8 mouse cellular contexts compared by ENCODE assay signal in the genomic region with DNA sequence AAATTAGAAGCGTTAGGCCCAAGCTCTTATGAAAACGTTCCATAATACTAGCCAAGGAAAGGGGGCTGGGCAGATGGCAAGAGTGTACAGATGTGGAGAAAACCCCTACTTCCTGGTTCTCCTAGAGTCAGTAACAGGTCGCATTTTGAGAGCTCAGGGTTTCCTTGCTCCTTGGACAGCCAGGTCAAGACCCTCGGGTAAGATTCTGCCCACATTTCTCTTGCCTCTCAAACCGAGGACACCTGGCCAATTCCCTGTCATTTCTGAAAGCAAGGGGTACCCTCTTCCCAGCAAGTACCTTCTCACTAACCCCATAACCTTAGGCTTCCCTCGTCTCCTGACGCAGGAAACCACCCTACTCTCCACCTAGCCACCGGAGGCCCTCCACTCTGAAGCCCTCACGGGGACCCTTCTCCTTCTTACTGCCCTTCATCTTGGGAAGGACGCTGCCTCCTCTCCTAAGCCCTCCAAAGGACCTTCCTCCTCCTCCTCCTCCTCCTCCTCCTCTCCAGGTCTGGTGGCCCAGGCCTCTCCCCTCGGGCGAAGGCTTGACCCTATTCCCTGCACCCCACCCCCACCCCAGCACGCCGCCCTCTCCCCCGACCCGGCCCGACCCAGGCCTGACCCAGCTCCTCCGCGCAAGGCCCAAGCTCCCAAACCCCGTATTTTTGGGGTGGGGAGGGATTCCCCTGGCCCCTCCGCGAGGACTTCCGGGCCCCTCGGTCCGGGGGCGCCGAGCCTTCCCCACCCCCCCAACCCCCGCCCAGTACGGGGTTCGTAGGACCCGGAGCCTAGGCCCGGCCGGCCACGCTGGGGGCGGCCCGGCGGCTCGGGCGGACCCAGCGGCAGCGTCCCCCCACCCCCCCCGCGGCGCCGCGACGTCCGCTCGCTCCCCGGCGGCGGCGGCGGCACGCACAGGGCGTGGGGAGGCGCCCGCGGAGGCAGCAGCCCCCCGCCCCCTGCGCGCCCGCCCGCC. TPM values are rescaled to one million over a fixed set of nuclear protein-coding genes. Genes with fewer than 3 reads are reported as not detected.
DNase-seq lines count a peak whose midpoint lies in the region; ATAC-seq and TF ChIP-seq lines count a peak whose summit lies in the region.

No protein-coding gene starts in this region.

- no peaks in the 10 kb centered on the region for H3K27me3 ChIP-seq in forebrain, embryonic 13.5 days
- no peaks in the 10 kb centered on the region for H3K27me3 ChIP-seq in hindbrain, embryonic 10.5 days (ENCODE audit: insufficient read depth, poor library complexity, severe bottlenecking)
- H3K27me3 ChIP-seq in midbrain, postnatal 0 days (ENCODE audit: insufficient read depth, low read length): no peaks in the 10 kb centered on the region
- no peaks in the 10 kb centered on the region for H3K27me3 ChIP-seq in thymus, adult 2 months (ENCODE audit: control insufficient read depth, insufficient read depth, low read length)

- DNase-seq in layer of hippocampus, postnatal 10 days (ENCODE audit: low spot score in 2 of 2): peak; percentile 41 to 52
- DNase-seq in layer of hippocampus, adult 9-11 months: no peak
- peak; percentile 61 for DNase-seq in hindbrain, embryonic 10.5 days (ENCODE audit: low spot score)
- DNase-seq in liver: peak; percentile 73
- peak; percentile 66 for DNase-seq in midbrain, postnatal 0 days (ENCODE audit: low spot score)
- peak; percentile 46 for DNase-seq in thymus, adult 2 months

- peak overlapping the region; percentile 93 for H3K9ac ChIP-seq in forebrain, embryonic 13.5 days
- H3K9ac ChIP-seq in midbrain, postnatal 0 days (replicated peaks; ENCODE audit: low read length, poor library complexity, severe bottlenecking): peak overlapping the region; percentile 98

- H3K27ac ChIP-seq in bone marrow macrophage, adult 2 months (ENCODE audit: insufficient read depth, low read depth, low read length): peak overlapping the region; percentile 84
- H3K27ac ChIP-seq in forebrain, embryonic 13.5 days: peak overlapping the region; percentile 90
- peak overlapping the region; percentile 99 for H3K27ac ChIP-seq in hindbrain, embryonic 10.5 days
- H3K27ac ChIP-seq in midbrain, postnatal 0 days (ENCODE audit: low read depth, low read length): peak overlapping the region; percentile 94
- peak overlapping the region; percentile 90 for H3K27ac ChIP-seq in thymus, adult 2 months (ENCODE audit: control insufficient read depth, insufficient read depth, low read length)

- H3K4me1 ChIP-seq in bone marrow macrophage, adult 2 months (ENCODE audit: control insufficient read depth, insufficient read depth, low read length): peaks cover 19% of the 10 kb centered on the region
- peaks cover 23% of the 10 kb centered on the region for H3K4me1 ChIP-seq in forebrain, embryonic 13.5 days
- peaks cover 26% of the 10 kb centered on the region for H3K4me1 ChIP-seq in hindbrain, embryonic 10.5 days (replicated peaks)
- H3K4me1 ChIP-seq in midbrain, postnatal 0 days (ENCODE audit: insufficient read depth, low read length): 0 out of 2 replicates have a peak, but pooled peaks cover 2% of the 10 kb centered on the region
- peaks cover 5% of the 10 kb centered on the region for H3K4me1 ChIP-seq in thymus, adult 2 months (replicated peaks; ENCODE audit: control insufficient read depth, insufficient read depth, low read length)

- peak overlapping the region; percentile 87 for H3K4me2 ChIP-seq in forebrain, embryonic 13.5 days
- H3K4me2 ChIP-seq in midbrain, postnatal 0 days (ENCODE audit: low read depth, low read length, poor library complexity, severe bottlenecking): peak overlapping the region; percentile 87

- no peak for TF ChIP-seq CTCF in bone marrow macrophage, adult 2 months (IDR thresholded peaks at IDR 0.05; ENCODE audit: low read depth, low read length)
- TF ChIP-seq CTCF in midbrain, postnatal 0 days (IDR thresholded peaks at IDR 0.05): no peak
- TF ChIP-seq CTCF in thymus, adult 2 months (IDR thresholded peaks at IDR 0.05; ENCODE audit: borderline replicate concordance, control insufficient read depth, extremely low read depth, insufficient read depth, low read length, poor library complexity): 0 out of 2 replicates have a peak, but pooled peaks have one; percentile 13

- H3K4me3 ChIP-seq in bone marrow macrophage, adult 2 months (ENCODE audit: insufficient read depth, low read length): peak overlapping the region; percentile 99
- peak overlapping the region; percentile 86 for H3K4me3 ChIP-seq in forebrain, embryonic 13.5 days
- H3K4me3 ChIP-seq in hindbrain, embryonic 10.5 days: peak overlapping the region; percentile 96
- H3K4me3 ChIP-seq in midbrain, postnatal 0 days (ENCODE audit: low read depth, low read length): peak overlapping the region; percentile 75
- H3K4me3 ChIP-seq in thymus, adult 2 months (ENCODE audit: control insufficient read depth, insufficient read depth, low read length): peak overlapping the region; percentile 89

- H3K36me3 ChIP-seq in forebrain, embryonic 13.5 days (ENCODE audit: poor library complexity, severe bottlenecking): no peaks in the 10 kb centered on the region
- peaks cover 8% of the 10 kb centered on the region; the same call in 1 of the 2 replicates for H3K36me3 ChIP-seq in hindbrain, embryonic 10.5 days
- H3K36me3 ChIP-seq in midbrain, postnatal 0 days (ENCODE audit: insufficient read depth, low read length): no peaks in the 10 kb centered on the region
- no peaks in the 10 kb centered on the region for H3K36me3 ChIP-seq in thymus, adult 2 months (ENCODE audit: control insufficient read depth, insufficient read depth, low read length)

- no peaks in the 10 kb centered on the region for H3K9me3 ChIP-seq in forebrain, embryonic 13.5 days (replicated peaks)
- H3K9me3 ChIP-seq in hindbrain, embryonic 10.5 days: no peaks in the 10 kb centered on the region
- no peaks in the 10 kb centered on the region for H3K9me3 ChIP-seq in midbrain, postnatal 0 days (ENCODE audit: low read length)

- 3% methylated on average over 34 of the region's 64 CpGs for WGBS in forebrain, embryonic 13.5 days
- WGBS in hindbrain, embryonic 10.5 days: 3% methylated on average over 58 of the region's 64 CpGs
- WGBS in midbrain, postnatal 0 days: 5% methylated on average over 21 of the region's 64 CpGs
- WGBS in thymus, adult 2 months: under 1% methylated on average over 43 of the region's 64 CpGs

- no peak for TF ChIP-seq POLR2A in bone marrow macrophage, adult 2 months (IDR thresholded peaks at IDR 0.05; ENCODE audit: borderline replicate concordance, low read depth, low read length)
- TF ChIP-seq POLR2A in thymus, adult 2 months (IDR thresholded peaks at IDR 0.05; ENCODE audit: control insufficient read depth, extremely low read depth, insufficient read depth, low read length, poor library complexity): no peak; the same call in 1 of the 2 replicates

- peak; percentile 68 for ATAC-seq in forebrain, embryonic 13.5 days
- peak; percentile 87 for ATAC-seq in midbrain, postnatal 0 days (ENCODE audit: low FRiP score)

RNA-seq across cellular contexts. Expression of a gene that starts 0.7 kb away (rescaled TPM):
- total RNA-seq in layer of hippocampus, postnatal 10 days (2021): 10 to 100 TPM; 27.4 to 28.2 TPM
- polyA plus RNA-seq in bone marrow macrophage, adult 2 months (2012; ENCODE audit: insufficient read depth, insufficient read length, missing spikeins): 16.7 and 16.8 TPM in 2 replicates
- 50.0 and 55.3 TPM in 2 replicates for polyA plus RNA-seq in forebrain, embryonic 13.5 days (2015; fragmentation: Nextera tagmentation; extraction: Ambion mirVana)
- polyA plus RNA-seq in hindbrain, embryonic 10.5 days (2016; fragmentation: Nextera tagmentation; extraction: Ambion mirVana): 42.5 and 45.3 TPM in 2 replicates
- 10.6 and 21.0 TPM in 2 replicates for total RNA-seq in midbrain, postnatal 0 days (2014; rRNA removed)
- 28.8 and 30.5 TPM in 2 replicates for polyA plus RNA-seq in midbrain, postnatal 0 days (2015; fragmentation: Nextera tagmentation; extraction: Ambion mirVana)
- polyA plus RNA-seq in thymus, adult 2 months (2012; rRNA removed): 47.5 and 49.6 TPM in 2 replicates

RNA-seq across cellular contexts. Expression of a gene that starts 13.5 kb away (rescaled TPM):
- 10 to 100 TPM; 16.6 to 17.6 TPM for total RNA-seq in layer of hippocampus, postnatal 10 days (2021)
- 33.6 and 38.5 TPM in 2 replicates for polyA plus RNA-seq in bone marrow macrophage, adult 2 months (2012; ENCODE audit: insufficient read depth, insufficient read length, missing spikeins)
- polyA plus RNA-seq in forebrain, embryonic 13.5 days (2015; fragmentation: Nextera tagmentation; extraction: Ambion mirVana): 51.5 and 56.1 TPM in 2 replicates
- polyA plus RNA-seq in hindbrain, embryonic 10.5 days (2016; fragmentation: Nextera tagmentation; extraction: Ambion mirVana): 60.9 and 62.1 TPM in 2 replicates
- 9.0 and 19.8 TPM in 2 replicates for total RNA-seq in midbrain, postnatal 0 days (2014; rRNA removed)
- 30.3 and 33.1 TPM in 2 replicates for polyA plus RNA-seq in midbrain, postnatal 0 days (2015; fragmentation: Nextera tagmentation; extraction: Ambion mirVana)
- polyA plus RNA-seq in thymus, adult 2 months (2012; rRNA removed): 13.7 and 17.2 TPM in 2 replicates

RNA-seq across cellular contexts. Expression of a gene that starts 42.5 kb away (rescaled TPM):
- 1 to 10 TPM; 1.8 to 2.6 TPM for total RNA-seq in layer of hippocampus, postnatal 10 days (2021)
- 1.5 TPM in 1 of 2 replicates, not detected in the other for polyA plus RNA-seq in bone marrow macrophage, adult 2 months (2012; ENCODE audit: insufficient read depth, insufficient read length, missing spikeins)
- 0.23 and 0.64 TPM in 2 replicates for polyA plus RNA-seq in forebrain, embryonic 13.5 days (2015; fragmentation: Nextera tagmentation; extraction: Ambion mirVana)
- 0.77 and 0.96 TPM in 2 replicates for polyA plus RNA-seq in hindbrain, embryonic 10.5 days (2016; fragmentation: Nextera tagmentation; extraction: Ambion mirVana)
- total RNA-seq in midbrain, postnatal 0 days (2014; rRNA removed): 0.38 and 3.3 TPM in 2 replicates
- 4.2 and 4.3 TPM in 2 replicates for polyA plus RNA-seq in midbrain, postnatal 0 days (2015; fragmentation: Nextera tagmentation; extraction: Ambion mirVana)
- polyA plus RNA-seq in thymus, adult 2 months (2012; rRNA removed): 6.2 and 6.8 TPM in 2 replicates

RNA-seq across cellular contexts. Expression of a gene that starts 48.6 kb away (rescaled TPM):
- total RNA-seq in layer of hippocampus, postnatal 10 days (2021): 10 to 100 TPM; 46.2 to 51.7 TPM
- polyA plus RNA-seq in bone marrow macrophage, adult 2 months (2012; ENCODE audit: insufficient read depth, insufficient read length, missing spikeins): 50.3 and 51.4 TPM in 2 replicates
- 154 and 162 TPM in 2 replicates for polyA plus RNA-seq in forebrain, embryonic 13.5 days (2015; fragmentation: Nextera tagmentation; extraction: Ambion mirVana)
- polyA plus RNA-seq in hindbrain, embryonic 10.5 days (2016; fragmentation: Nextera tagmentation; extraction: Ambion mirVana): 136 and 142 TPM in 2 replicates
- total RNA-seq in midbrain, postnatal 0 days (2014; rRNA removed): 53.5 and 62.7 TPM in 2 replicates
- polyA plus RNA-seq in midbrain, postnatal 0 days (2015; fragmentation: Nextera tagmentation; extraction: Ambion mirVana): 96.7 and 117 TPM in 2 replicates
- polyA plus RNA-seq in thymus, adult 2 months (2012; rRNA removed): 36.0 and 36.3 TPM in 2 replicates
